Mouse (Mus musculus) frontal cortex, postnatal 36 days (tissue): ENCODE measurements at regions not wholly inside any gene's neighbourhood (a gene's known extent, or its start where the extent isn't known, plus 50 kb on each side); places are given as distances from the start of the nearest gene placed in this dataset.

Source experiments
- DNase-seq, 2 experiments: peaks; one replicate each; pipeline ENCODE4 v3.0.0; 2022; ENCODE audit warnings: low spot score in 2 of 2

DNA sequence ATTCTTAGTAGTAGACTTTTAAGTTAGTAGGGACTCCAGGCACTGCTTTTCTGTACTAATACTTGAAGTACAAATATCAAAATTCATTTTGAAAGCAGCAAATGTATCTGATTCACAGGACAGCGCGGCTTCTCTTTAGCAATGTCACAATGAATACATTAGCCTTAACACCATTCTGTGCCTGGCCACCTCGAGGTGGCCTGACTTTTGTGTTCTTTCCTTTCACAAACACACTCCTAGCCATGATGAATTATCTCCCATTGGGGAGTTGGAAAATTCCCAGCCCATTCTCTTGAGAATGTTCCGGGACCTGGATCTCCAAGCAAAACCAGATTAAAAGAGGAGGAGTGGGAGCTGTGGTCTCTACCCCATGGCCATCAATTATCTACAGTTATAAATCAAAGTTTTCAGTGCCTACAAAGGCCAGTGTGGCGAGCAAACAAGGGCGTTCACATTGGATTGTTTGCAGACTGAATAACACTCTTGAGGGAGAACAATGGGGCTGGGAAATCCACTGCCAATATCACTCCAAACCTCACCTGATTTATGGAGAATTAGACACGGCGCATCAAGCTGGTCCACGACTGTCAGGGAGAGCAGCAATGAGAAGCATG is 82.7 kb upstream of the Rarb start:
- no peak for DNase-seq

DNA sequence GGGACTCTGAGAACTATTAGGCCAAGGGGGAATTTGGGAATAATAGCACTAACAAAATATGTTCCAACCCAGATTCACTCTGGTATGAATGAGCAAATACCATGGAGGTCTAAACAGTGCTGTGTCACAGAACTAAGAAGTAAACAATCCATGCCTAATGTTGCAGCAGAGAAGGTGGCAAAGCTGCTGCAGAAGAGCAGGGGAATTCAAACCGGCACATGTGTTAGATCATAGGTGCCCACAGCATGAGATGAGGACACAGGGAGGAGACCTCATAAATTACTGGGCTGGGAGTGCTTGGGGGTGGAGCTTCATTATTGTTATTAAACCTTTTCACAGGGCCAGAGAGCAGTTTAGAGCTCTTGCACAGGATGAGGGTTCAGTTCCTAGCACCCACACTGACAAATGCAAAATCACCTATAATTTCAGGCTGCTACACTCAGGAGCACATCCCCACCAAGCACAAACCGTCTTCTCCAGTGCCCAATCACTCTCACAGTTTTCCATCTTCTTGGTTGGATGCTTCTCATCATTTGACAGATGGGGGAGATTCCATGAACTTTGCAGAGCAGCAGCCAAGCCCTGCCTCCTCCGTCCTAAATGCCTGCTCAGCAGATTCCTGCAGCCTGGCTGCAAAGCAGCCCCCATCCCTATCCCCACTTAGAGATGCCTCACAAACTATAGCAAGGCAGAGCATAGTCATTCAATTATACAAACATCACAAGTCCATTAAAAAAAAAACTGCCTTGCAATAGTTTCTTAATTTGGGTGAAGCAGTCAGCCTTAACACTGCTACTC is 79.0 kb upstream of the Rarb start:
- no peak for DNase-seq

DNA sequence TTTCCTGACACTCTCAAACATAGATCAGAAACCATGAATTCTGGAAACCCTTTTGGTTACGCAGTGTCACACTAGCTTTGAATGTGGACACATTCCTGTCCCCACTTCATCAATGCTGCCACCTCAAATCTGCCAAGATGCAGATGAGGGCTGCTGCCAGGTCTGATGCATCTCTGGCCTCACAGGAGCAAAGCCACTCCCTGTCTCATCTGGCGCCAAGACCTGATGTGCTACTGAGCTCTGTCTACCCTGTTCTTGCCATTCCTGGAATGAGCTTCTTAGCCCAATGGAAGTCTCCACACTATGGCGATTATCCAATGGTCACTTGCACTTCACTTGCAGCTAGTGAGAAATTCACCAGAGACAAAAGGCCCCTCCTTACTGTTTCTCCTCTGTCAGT is 78.0 kb upstream of the Rarb start:
- DNase-seq = no peak

DNA sequence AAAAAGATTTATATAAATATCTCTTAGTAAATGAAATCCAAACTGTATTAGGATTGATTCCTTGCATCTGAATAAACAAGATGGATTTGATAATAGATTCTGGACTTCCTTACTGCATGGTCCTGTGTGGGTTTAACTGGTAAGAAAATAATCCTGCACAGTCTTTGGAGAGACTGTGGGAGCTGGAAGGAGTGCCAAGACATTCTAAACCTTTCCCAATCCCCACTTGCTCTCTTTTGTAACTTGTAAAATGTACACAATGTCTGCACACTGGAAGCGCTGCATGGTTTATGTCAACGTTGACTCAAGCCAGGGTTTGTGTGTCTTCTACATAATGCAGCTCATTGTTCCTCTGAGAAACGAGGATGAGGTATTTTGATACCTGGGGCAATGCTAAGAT is 62.3 kb upstream of the Rarb start:
- DNase-seq = no peak

DNA sequence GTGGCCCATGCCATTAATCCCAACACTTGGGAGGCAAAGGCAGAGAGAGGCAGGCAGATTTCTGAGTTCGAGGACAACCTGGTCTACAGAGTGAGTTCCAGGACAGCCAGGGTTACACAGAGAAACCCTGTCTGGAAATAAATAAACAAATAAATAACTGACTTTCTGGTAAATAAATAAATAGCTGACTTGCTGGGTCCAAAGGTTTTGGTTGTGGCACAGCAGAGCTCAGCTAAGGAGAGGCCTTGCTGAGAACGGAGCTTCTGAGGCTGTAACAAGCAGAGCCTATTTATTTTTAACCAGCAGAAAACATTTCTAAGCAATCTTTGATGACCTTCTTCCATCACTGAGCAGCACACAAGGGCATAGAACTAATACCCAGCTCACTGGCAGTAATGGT is 50.3 kb upstream of the Rarb start:
- DNase-seq = no peak
